Mouse (Mus musculus): ENCODE results near the gene Fank1. TPM values are rescaled to one million over a fixed set of nuclear protein-coding genes. Genes with fewer than 3 reads are reported as not detected.

The Fank1 gene
- 3.8 and 3.9 TPM in 2 replicates for polyA plus RNA-seq (2014; fragmentation: Nextera tagmentation; extraction: Ambion mirVana)

GRCm38 (mm10) chr7:133776626-133776996 lies at the start of gene Fank1:
TSS of gene Fank1 (plus strand) at chr7:133776861.
- Histone ChIP-seq H3K27ac (replicated peaks; ENCODE audit: low read depth, low read length) (no peak within 1 kb of the TSS), H3K27me3 (ENCODE audit: control insufficient read depth, insufficient read depth, low read length) (no peaks in the 10 kb centered on the region)
- peak; percentile 91 for ATAC-seq (ENCODE audit: low FRiP score, low TSS enrichment)

GRCm38 (mm10) chr7:133727027-133727426 lies 49.6 kb upstream of the Fank1 start:
- H3K4me3 ChIP-seq (replicated peaks; ENCODE audit: low read depth, low read length): no peak overlapping the region
- H3K27me3 ChIP-seq (ENCODE audit: control insufficient read depth, insufficient read depth, low read length): no peaks in the 10 kb centered on the region
- DNase-seq (no peak), ATAC-seq (ENCODE audit: low FRiP score, low TSS enrichment) (no peak)
- no peak overlapping the region for H3K27ac ChIP-seq (replicated peaks; ENCODE audit: low read depth, low read length)
- H3K9ac ChIP-seq (replicated peaks; ENCODE audit: low read length): no peak overlapping the region
- H3K9me3 ChIP-seq (ENCODE audit: control insufficient read depth, low read length): no peaks in the 10 kb centered on the region
- peaks cover 48% of the 10 kb centered on the region for H3K36me3 ChIP-seq (ENCODE audit: control insufficient read depth, insufficient read depth, low read length)
- WGBS: 88% methylated on average over 6 of the region's 6 CpGs
- no peaks in the 10 kb centered on the region for H3K4me1 ChIP-seq (ENCODE audit: control insufficient read depth, insufficient read depth, low read length)
- H3K4me2 ChIP-seq (ENCODE audit: low read length): no peak overlapping the region

More at GRCm38 (mm10) chr7:133776626-133776996, at the start of gene Fank1:
- Histone ChIP-seq H3K4me2 (ENCODE audit: low read length) (peak within 1 kb of the TSS; percentile 85), H3K9ac (replicated peaks; ENCODE audit: low read length) (peak within 1 kb of the TSS; percentile 77), H3K9me3 (ENCODE audit: control insufficient read depth, low read length) (no peaks in the 10 kb centered on the region), H3K4me1 (ENCODE audit: control insufficient read depth, insufficient read depth, low read length) (peaks cover 13% of the 10 kb centered on the region), H3K36me3 (ENCODE audit: control insufficient read depth, insufficient read depth, low read length) (no peaks in the 10 kb centered on the region), H3K4me3 (replicated peaks; ENCODE audit: low read depth, low read length) (peak within 1 kb of the TSS; percentile 79)
- peak; percentile 93 for DNase-seq
- WGBS: under 1% methylated on average over 45 of the region's 45 CpGs

GRCm38 (mm10) chr7:133729351-133729750 lies 47.3 kb upstream of the Fank1 start:
- Histone ChIP-seq H3K9ac (replicated peaks; ENCODE audit: low read length) (no peak overlapping the region), H3K9me3 (ENCODE audit: control insufficient read depth, low read length) (no peaks in the 10 kb centered on the region), H3K4me2 (ENCODE audit: low read length) (no peak overlapping the region), H3K4me1 (ENCODE audit: control insufficient read depth, insufficient read depth, low read length) (no peaks in the 10 kb centered on the region), H3K36me3 (ENCODE audit: control insufficient read depth, insufficient read depth, low read length) (peaks cover 44% of the 10 kb centered on the region), H3K4me3 (replicated peaks; ENCODE audit: low read depth, low read length) (no peak overlapping the region), H3K27ac (replicated peaks; ENCODE audit: low read depth, low read length) (no peak overlapping the region), H3K27me3 (ENCODE audit: control insufficient read depth, insufficient read depth, low read length) (no peaks in the 10 kb centered on the region)
- DNase-seq: no peak
- 81% methylated on average over 5 of the region's 5 CpGs for WGBS
- no peak for ATAC-seq (ENCODE audit: low FRiP score, low TSS enrichment)

- H3K4me1 ChIP-seq (ENCODE audit: control insufficient read depth, insufficient read depth, low read length): no peaks in the 10 kb centered on the region
- H3K27ac ChIP-seq (replicated peaks; ENCODE audit: low read depth, low read length): no peak overlapping the region
- peaks cover 37% of the 10 kb centered on the region for H3K36me3 ChIP-seq (ENCODE audit: control insufficient read depth, insufficient read depth, low read length)
- DNase-seq (no peak), ATAC-seq (ENCODE audit: low FRiP score, low TSS enrichment) (no peak)
- H3K4me3 ChIP-seq (replicated peaks; ENCODE audit: low read depth, low read length): no peak overlapping the region
- no peaks in the 10 kb centered on the region for H3K9me3 ChIP-seq (ENCODE audit: control insufficient read depth, low read length)
- H3K9ac ChIP-seq (replicated peaks; ENCODE audit: low read length): no peak overlapping the region
- no peak overlapping the region for H3K4me2 ChIP-seq (ENCODE audit: low read length)
- WGBS: 89% methylated on average over 11 of the region's 11 CpGs
- H3K27me3 ChIP-seq (ENCODE audit: control insufficient read depth, insufficient read depth, low read length): no peaks in the 10 kb centered on the region
Observed at GRCm38 (mm10) chr7:133730324-133731191, 46.1 kb upstream of the Fank1 start.

GRCm38 (mm10) chr7:133731971-133732645 lies 44.6 kb upstream of the Fank1 start:
- 83% methylated on average over 4 of the region's 4 CpGs for WGBS
- Histone ChIP-seq H3K4me1 (ENCODE audit: control insufficient read depth, insufficient read depth, low read length) (no peaks in the 10 kb centered on the region), H3K4me3 (replicated peaks; ENCODE audit: low read depth, low read length) (no peak overlapping the region), H3K27me3 (ENCODE audit: control insufficient read depth, insufficient read depth, low read length) (no peaks in the 10 kb centered on the region), H3K36me3 (ENCODE audit: control insufficient read depth, insufficient read depth, low read length) (peaks cover 38% of the 10 kb centered on the region), H3K27ac (replicated peaks; ENCODE audit: low read depth, low read length) (no peak overlapping the region), H3K9me3 (ENCODE audit: control insufficient read depth, low read length) (no peaks in the 10 kb centered on the region), H3K9ac (replicated peaks; ENCODE audit: low read length) (no peak overlapping the region), H3K4me2 (ENCODE audit: low read length) (no peak overlapping the region)
- ATAC-seq (ENCODE audit: low FRiP score, low TSS enrichment) (no peak), DNase-seq (no peak)

- H3K27me3 ChIP-seq (ENCODE audit: control insufficient read depth, insufficient read depth, low read length): no peaks in the 10 kb centered on the region
- 95% methylated on average over 7 of the region's 7 CpGs for WGBS
- H3K9me3 ChIP-seq (ENCODE audit: control insufficient read depth, low read length): no peaks in the 10 kb centered on the region
- DNase-seq (no peak), ATAC-seq (ENCODE audit: low FRiP score, low TSS enrichment) (no peak)
- no peaks in the 10 kb centered on the region for H3K4me1 ChIP-seq (ENCODE audit: control insufficient read depth, insufficient read depth, low read length)
- H3K9ac ChIP-seq (replicated peaks; ENCODE audit: low read length): no peak overlapping the region
- no peak overlapping the region for H3K4me2 ChIP-seq (ENCODE audit: low read length)
- H3K27ac ChIP-seq (replicated peaks; ENCODE audit: low read depth, low read length): no peak overlapping the region
- peaks cover 27% of the 10 kb centered on the region for H3K36me3 ChIP-seq (ENCODE audit: control insufficient read depth, insufficient read depth, low read length)
- H3K4me3 ChIP-seq (replicated peaks; ENCODE audit: low read depth, low read length): no peak overlapping the region
Observed at GRCm38 (mm10) chr7:133740558-133740957, 36.1 kb upstream of the Fank1 start.

GRCm38 (mm10) chr7:133742530-133743325 lies 33.9 kb upstream of the Fank1 start:
- Histone ChIP-seq H3K4me1 (ENCODE audit: control insufficient read depth, insufficient read depth, low read length) (no peaks in the 10 kb centered on the region), H3K4me3 (replicated peaks; ENCODE audit: low read depth, low read length) (no peak overlapping the region), H3K36me3 (ENCODE audit: control insufficient read depth, insufficient read depth, low read length) (peaks cover 31% of the 10 kb centered on the region), H3K27me3 (ENCODE audit: control insufficient read depth, insufficient read depth, low read length) (no peaks in the 10 kb centered on the region), H3K27ac (replicated peaks; ENCODE audit: low read depth, low read length) (no peak overlapping the region), H3K9me3 (ENCODE audit: control insufficient read depth, low read length) (no peaks in the 10 kb centered on the region), H3K9ac (replicated peaks; ENCODE audit: low read length) (no peak overlapping the region), H3K4me2 (ENCODE audit: low read length) (no peak overlapping the region)
- ATAC-seq (ENCODE audit: low FRiP score, low TSS enrichment) (no peak), DNase-seq (no peak)
- 93% methylated on average over 12 of the region's 12 CpGs for WGBS

GRCm38 (mm10) chr7:133743611-133744010 lies 33.0 kb upstream of the Fank1 start:
- Histone ChIP-seq H3K36me3 (ENCODE audit: control insufficient read depth, insufficient read depth, low read length) (peaks cover 40% of the 10 kb centered on the region), H3K27me3 (ENCODE audit: control insufficient read depth, insufficient read depth, low read length) (no peaks in the 10 kb centered on the region), H3K4me1 (ENCODE audit: control insufficient read depth, insufficient read depth, low read length) (no peaks in the 10 kb centered on the region), H3K9ac (replicated peaks; ENCODE audit: low read length) (no peak overlapping the region), H3K4me3 (replicated peaks; ENCODE audit: low read depth, low read length) (no peak overlapping the region), H3K4me2 (ENCODE audit: low read length) (no peak overlapping the region), H3K9me3 (ENCODE audit: control insufficient read depth, low read length) (no peaks in the 10 kb centered on the region), H3K27ac (replicated peaks; ENCODE audit: low read depth, low read length) (no peak overlapping the region)
- DNase-seq (peak; percentile 29), ATAC-seq (ENCODE audit: low FRiP score, low TSS enrichment) (no peak)
- WGBS: 71% methylated on average over 4 of the region's 4 CpGs
